Mouse (Mus musculus) embryonic facial prominence, embryonic 14.5 days (tissue): Measurements from ENCODE around the gene Sh2d1b2. TPM values are rescaled to one million over a fixed set of nuclear protein-coding genes. Genes with fewer than 3 reads are reported as not detected.

Experiments
- ATAC-seq: fragments of 200-750 bp; cut with Nextera tagmentation; 2 replicates; pipeline ENCODE4 v1.8.0; 2017; ENCODE audit warnings: low read depth, moderate number of reproducible peaks, moderate TSS enrichment
- DNase-seq: peaks from one replicate; pipeline ENCODE4 v3.0.0-alpha.2; 2015; ENCODE audit warnings: low spot score
- H3K27ac ChIP-seq: fragments of 300-500 bp; sonication (generic); replicated peaks from 2 replicates; pipeline ENCODE4 v1.5.1; 2014; ENCODE audit warnings: low read depth, mild to moderate bottlenecking, low read length, moderate library complexity
- H3K27me3 ChIP-seq: fragments of 300-500 bp; sonication (generic); replicated peaks from 2 replicates; pipeline ENCODE4 v1.6.1; 2014; ENCODE audit warnings: low read length; ENCODE audit not compliant: control insufficient read depth, insufficient read depth
- H3K36me3 ChIP-seq: fragments of 300-500 bp; sonication (generic); 2 replicates; pipeline ENCODE4 v1.6.1; 2014; ENCODE audit warnings: low read length, mixed read lengths; ENCODE audit not compliant: control insufficient read depth, insufficient read depth
- H3K4me1 ChIP-seq: fragments of 300-500 bp; sonication (generic); 2 replicates; pipeline ENCODE4 v1.6.1; 2014; ENCODE audit warnings: antibody characterized with exemption, low read length; ENCODE audit not compliant: control insufficient read depth, insufficient read depth
- H3K4me2 ChIP-seq: fragments of 300-500 bp; sonication (generic); 2 replicates; pipeline ENCODE4 v1.6.1; 2014; ENCODE audit warnings: low read depth, mild to moderate bottlenecking, low read length, moderate library complexity, mixed read lengths
- H3K4me3 ChIP-seq: fragments of 300-500 bp; sonication (generic); 2 replicates; pipeline ENCODE4 v1.5.1; 2014; ENCODE audit warnings: low read depth, mild to moderate bottlenecking, low read length
- H3K9ac ChIP-seq: fragments of 300-500 bp; sonication (generic); 2 replicates; pipeline ENCODE4 v1.6.1; 2014; ENCODE audit warnings: low read depth, mild to moderate bottlenecking, low read length, moderate library complexity, mixed read lengths
- H3K9me3 ChIP-seq: fragments of 300-500 bp; sonication (generic); 2 replicates; pipeline ENCODE4 v1.6.1; 2016; ENCODE audit warnings: low read length; ENCODE audit not compliant: control insufficient read depth
- WGBS: fragments of 180-500 bp; shearing (Covaris S2); extraction: QIAGEN DNeasy Blood & Tissue Kit; methylation state at CpG from one replicate; pipeline ENCODE4 v1.1.7; 2014; 5-methylcytosine and 5-hydroxymethylcytosine counted together
- polyA plus RNA-seq: library from polyadenylated mRNA; unstranded; fragments of >200 nt; fragmentation: Nextera tagmentation; extraction: Ambion mirVana; gene quantifications from 2 replicates; pipeline ENCODE4 v1.2.1, GENCODE M21; 2014

Gene Sh2d1b2
- polyA plus RNA-seq, 1 experiment from 2014 or later = not detected

GRCm38 (mm10) chr1:170254893-170255559 lies 22.5 kb downstream of the Sh2d1b2 start:
- H3K27ac ChIP-seq = 0 out of 2 replicates have a peak overlapping the region, but pooled peaks have one; percentile 15
- H3K4me3 ChIP-seq = peak overlapping the region; percentile 69
- no peaks in the 10 kb centered on the region for H3K27me3 ChIP-seq
- ATAC-seq (no peak; the same call in none of the 2 replicates), DNase-seq (no peak)
- peak overlapping the region; percentile 86 for H3K9ac ChIP-seq
- no peaks in the 10 kb centered on the region for H3K4me1 ChIP-seq
- H3K36me3 ChIP-seq = no peaks in the 10 kb centered on the region
- no peaks in the 10 kb centered on the region for H3K9me3 ChIP-seq
- H3K4me2 ChIP-seq = peak overlapping the region; percentile 71
- WGBS = 36% methylated on average over 20 of the region's 30 CpGs

DNA sequence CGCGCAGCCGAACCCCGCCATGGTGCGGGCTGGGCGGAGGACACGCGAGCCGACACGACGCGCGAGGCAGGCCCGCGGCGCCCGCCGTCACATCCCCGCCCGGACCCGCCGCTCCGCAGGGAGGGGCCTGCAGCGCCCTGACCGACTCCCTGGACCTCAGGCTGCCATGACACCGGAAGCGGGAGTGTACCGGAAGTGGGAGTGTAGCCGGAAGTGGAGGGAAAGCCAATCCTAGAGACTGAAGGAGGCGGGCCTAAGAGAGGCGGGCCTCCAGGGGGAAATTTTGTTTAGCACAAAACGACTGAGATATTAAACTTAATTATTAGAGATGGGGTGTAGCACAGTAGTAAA lies 23.0 kb downstream of the Sh2d1b2 start:
- Histone ChIP-seq H3K27ac (0 out of 2 replicates have a peak overlapping the region, but pooled peaks have one; percentile 15), H3K9ac (peak overlapping the region; percentile 86), H3K4me2 (peak overlapping the region; percentile 71), H3K27me3 (no peaks in the 10 kb centered on the region), H3K9me3 (no peaks in the 10 kb centered on the region), H3K4me3 (peak overlapping the region; percentile 69), H3K36me3 (no peaks in the 10 kb centered on the region), H3K4me1 (no peaks in the 10 kb centered on the region)
- peak; percentile 100 for ATAC-seq
- 3% methylated on average over 27 of the region's 32 CpGs for WGBS
- peak; percentile 95 for DNase-seq

DNA sequence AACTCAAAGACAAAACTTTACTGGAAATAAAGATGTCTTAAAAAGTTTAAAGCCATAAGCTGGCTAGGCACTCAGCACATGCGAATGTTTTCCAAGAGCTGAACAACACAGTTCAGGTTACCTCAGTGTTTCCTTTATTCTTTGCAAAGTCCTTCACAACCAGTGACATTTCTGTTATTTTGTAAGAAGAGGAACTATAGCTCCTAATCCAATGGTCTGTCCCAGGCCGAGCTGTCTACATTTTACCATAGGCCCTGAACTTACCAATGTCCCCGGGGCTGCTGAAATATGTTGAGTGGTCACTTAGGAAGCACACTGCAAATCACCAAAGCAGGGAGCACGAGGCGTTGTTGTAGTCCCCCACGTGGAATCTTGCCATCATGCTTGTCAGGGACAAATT lies 37.7 kb downstream of the Sh2d1b2 start:
- Histone ChIP-seq H3K9me3 (peaks cover 8% of the 10 kb centered on the region), H3K4me2 (no peak overlapping the region), H3K4me3 (no peak overlapping the region), H3K4me1 (no peaks in the 10 kb centered on the region), H3K9ac (no peak overlapping the region), H3K27ac (no peak overlapping the region), H3K27me3 (no peaks in the 10 kb centered on the region), H3K36me3 (no peaks in the 10 kb centered on the region)
- ATAC-seq (no peak), DNase-seq (no peak)
- WGBS = 81% methylated on average over 6 of the region's 6 CpGs

DNA sequence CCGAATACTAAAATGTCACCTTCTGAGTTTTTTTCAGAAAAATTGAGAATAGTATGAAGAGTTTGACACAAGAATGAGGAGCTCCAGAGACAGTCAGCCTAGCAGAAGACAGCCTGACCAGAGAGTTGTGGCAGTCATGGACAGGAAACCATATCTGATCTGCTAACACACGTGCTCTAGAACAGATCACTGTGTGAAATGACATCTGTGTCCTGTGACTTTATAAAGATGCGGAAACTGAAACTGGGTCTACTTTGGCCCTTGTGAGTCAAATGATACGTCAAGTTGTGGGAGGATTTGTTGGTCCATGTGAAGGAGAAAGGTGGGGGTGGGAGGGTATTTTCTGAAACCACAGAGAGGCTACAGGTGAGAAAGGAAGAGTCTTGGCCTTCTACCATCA lies 38.1 kb downstream of the Sh2d1b2 start:
- Histone ChIP-seq H3K27ac (no peak overlapping the region), H3K36me3 (no peaks in the 10 kb centered on the region), H3K9me3 (peaks cover 8% of the 10 kb centered on the region), H3K4me3 (no peak overlapping the region), H3K4me1 (no peaks in the 10 kb centered on the region), H3K9ac (no peak overlapping the region), H3K27me3 (no peaks in the 10 kb centered on the region), H3K4me2 (no peak overlapping the region)
- WGBS = 81% methylated on average over 4 of the region's 4 CpGs
- ATAC-seq (no peak), DNase-seq (no peak)

DNA sequence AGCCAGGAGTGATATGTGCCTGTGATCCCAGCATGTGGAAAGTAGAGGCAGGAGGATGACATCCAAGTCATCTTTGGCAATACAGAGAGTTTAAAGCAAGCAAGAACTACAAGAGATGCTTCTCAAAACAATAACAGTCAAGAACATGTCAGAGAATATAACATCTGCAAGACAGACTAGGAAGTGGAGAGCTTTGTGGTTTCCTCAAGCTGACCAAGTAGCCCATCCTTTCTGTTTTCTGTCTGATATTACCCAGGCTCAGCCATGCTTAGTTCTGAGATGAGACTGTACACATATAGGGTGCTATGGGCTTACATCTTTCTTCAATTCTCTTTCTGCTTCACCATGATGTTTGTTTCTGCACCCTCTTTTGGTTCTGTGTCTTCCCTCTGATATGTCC lies 40.7 kb downstream of the Sh2d1b2 start:
- no peak overlapping the region for H3K4me3 ChIP-seq
- DNase-seq (no peak), ATAC-seq (no peak)
- H3K36me3 ChIP-seq = no peaks in the 10 kb centered on the region
- no peaks in the 10 kb centered on the region for H3K9me3 ChIP-seq
- no peak overlapping the region for H3K4me2 ChIP-seq
- H3K27ac ChIP-seq = no peak overlapping the region
- no peak overlapping the region for H3K9ac ChIP-seq
- H3K27me3 ChIP-seq = no peaks in the 10 kb centered on the region
- no peaks in the 10 kb centered on the region for H3K4me1 ChIP-seq

DNA sequence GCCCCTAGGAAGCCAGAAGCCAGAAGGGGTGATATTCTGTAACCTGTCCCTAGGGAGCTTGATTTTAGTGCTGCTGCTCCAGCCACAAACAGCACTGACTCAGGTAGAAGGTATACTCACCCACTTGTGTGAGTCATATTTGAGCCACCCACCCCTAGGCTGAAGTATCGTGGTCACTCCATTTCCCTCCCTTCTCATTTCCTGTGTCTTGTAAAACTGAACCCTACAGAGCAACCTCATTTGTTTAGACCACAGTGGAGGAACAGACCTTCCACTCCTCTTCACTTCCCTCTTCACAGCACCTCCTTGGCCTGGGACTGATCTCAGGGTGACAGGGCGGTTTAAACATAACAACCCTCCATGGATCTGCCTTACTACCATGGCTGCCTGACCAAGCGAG lies 44.5 kb downstream of the Sh2d1b2 start, which contains the start of gene Sh2d1b1:
Sh2d1b1 (plus strand) TSS at position 305 of the 400 bp plus-strand sequence.
- no peak for ATAC-seq
- Histone ChIP-seq H3K27me3 (no peaks in the 10 kb centered on the region), H3K36me3 (no peaks in the 10 kb centered on the region), H3K4me1 (no peaks in the 10 kb centered on the region), H3K9me3 (no peaks in the 10 kb centered on the region), H3K4me2 (no peak within 1 kb of the TSS), H3K4me3 (no peak within 1 kb of the TSS), H3K27ac (no peak within 1 kb of the TSS), H3K9ac (no peak within 1 kb of the TSS)
- 83% methylated on average over 2 of the region's 3 CpGs for WGBS
- no peak for DNase-seq

GRCm38 (mm10) chr1:170282415-170283129 lies 50.0 kb downstream of the Sh2d1b2 start:
- H3K9me3 ChIP-seq = no peaks in the 10 kb centered on the region
- 81% methylated on average over 4 of the region's 4 CpGs for WGBS
- no peak for ATAC-seq
- no peak overlapping the region for H3K9ac ChIP-seq
- DNase-seq = no peak
- H3K27ac ChIP-seq = no peak overlapping the region
- H3K4me2 ChIP-seq = no peak overlapping the region
- no peak overlapping the region for H3K4me3 ChIP-seq
- H3K27me3 ChIP-seq = no peaks in the 10 kb centered on the region
- no peaks in the 10 kb centered on the region for H3K36me3 ChIP-seq
- H3K4me1 ChIP-seq = no peaks in the 10 kb centered on the region

DNA sequence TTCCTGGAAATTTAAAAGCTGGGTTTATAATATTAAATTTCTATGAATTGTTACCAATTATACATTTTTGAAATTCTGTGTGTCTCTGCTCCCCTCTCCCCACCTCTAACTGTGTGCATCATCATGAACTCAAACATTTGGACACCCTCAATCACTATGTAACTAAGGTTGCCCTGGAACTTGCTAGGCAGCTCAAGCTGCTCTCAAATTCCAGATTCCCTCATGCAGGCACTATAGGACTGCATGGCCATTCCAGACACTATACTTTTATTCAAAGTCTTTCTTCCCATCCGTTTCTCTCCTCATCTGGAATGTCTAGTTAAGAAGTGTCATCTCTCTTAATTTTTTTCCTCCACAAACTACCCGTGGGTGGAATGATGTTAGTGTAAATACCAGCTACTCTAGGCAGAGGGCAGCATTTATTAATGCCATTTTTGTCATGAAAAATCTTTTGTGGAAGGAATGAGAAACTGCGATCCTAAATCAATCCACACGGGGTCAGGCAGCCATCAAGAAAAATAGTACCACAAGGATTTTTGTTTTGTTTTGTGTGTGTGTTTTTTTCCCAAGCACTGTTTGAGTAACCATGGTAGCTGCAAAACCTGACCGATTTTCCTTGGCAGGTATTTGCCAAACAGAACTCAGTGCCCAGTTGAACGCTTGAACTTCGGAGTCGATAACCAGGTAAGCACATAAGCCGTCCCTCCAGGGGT lies 59.8 kb downstream of the Sh2d1b2 start:
- 0 out of 2 replicates have a peak, but pooled peaks have one; percentile 62 for ATAC-seq
- Histone ChIP-seq H3K36me3 (no peaks in the 10 kb centered on the region), H3K4me1 (no peaks in the 10 kb centered on the region), H3K4me3 (no peak overlapping the region; the same call in 1 of the 2 replicates), H3K4me2 (peak overlapping the region; percentile 35; the same call in 1 of the 2 replicates), H3K27ac (no peak overlapping the region), H3K9me3 (no peaks in the 10 kb centered on the region), H3K27me3 (no peaks in the 10 kb centered on the region), H3K9ac (peak overlapping the region; percentile 42; the same call in 1 of the 2 replicates)
- peak; percentile 87 for DNase-seq
- WGBS = 34% methylated on average over 9 of the region's 9 CpGs
